Mouse (Mus musculus) kidney, adult 10 weeks (tissue): ENCODE measurements around the gene Zscan4c. TPM values are rescaled to one million over a fixed set of nuclear protein-coding genes. Genes with fewer than 3 reads are reported as not detected.

ENCODE experiments used
- polyA plus RNA-seq: library from polyadenylated mRNA; stranded (reverse); fragments of 350-450 nt; fragmentation: Illumina TruSeq; extraction: RNeasy Lipid Tissue Mini Kit (QIAGEN cat#74804); gene quantifications from one replicate; pipeline ENCODE4 v1.2.3, GENCODE M21; 2014; ENCODE audit warnings: low read depth, low replicate concordance

Zscan4c gene
- polyA plus RNA-seq: not detected

DNA sequence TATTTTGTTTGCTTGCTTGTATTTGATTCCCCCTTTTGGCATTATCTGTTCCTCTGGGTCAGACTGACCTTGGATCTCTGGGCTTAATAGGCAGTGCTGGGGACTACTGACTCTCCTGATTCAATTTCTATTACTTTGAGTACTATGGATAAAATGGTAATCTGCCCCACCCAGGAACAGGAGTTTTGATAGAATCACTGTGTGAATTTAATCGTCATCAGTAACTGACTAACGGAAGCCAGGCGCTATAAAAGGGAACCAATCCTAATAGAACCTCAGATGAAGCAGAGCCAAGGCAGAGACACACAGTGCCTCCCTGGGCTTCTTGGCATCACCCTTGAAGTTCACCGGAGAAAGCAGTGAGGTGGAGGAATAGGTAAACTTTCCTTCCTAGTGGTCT, at the start of gene Zscan4c:
Zscan4c (plus strand) TSS at position 301 of the 400 bp plus-strand sequence.

Other genes with a start within 250 kb of the Zscan4c start
- not detected for gene Zscan4b, start 100.7 kb upstream of the Zscan4c start, polyA plus RNA-seq
- not detected for gene Zscan4-ps1, start 63.9 kb downstream of the Zscan4c start, polyA plus RNA-seq
- not detected for gene Zscan4d, start 160.4 kb downstream of the Zscan4c start, polyA plus RNA-seq